Mouse (Mus musculus): ENCODE measurements around the gene Cog7. TPM values are rescaled to one million over a fixed set of nuclear protein-coding genes. Genes with fewer than 3 reads are reported as not detected.

Cog7 gene
- total RNA-seq (2021): 10 to 100 TPM; 24.5 to 26.2 TPM

DNA sequence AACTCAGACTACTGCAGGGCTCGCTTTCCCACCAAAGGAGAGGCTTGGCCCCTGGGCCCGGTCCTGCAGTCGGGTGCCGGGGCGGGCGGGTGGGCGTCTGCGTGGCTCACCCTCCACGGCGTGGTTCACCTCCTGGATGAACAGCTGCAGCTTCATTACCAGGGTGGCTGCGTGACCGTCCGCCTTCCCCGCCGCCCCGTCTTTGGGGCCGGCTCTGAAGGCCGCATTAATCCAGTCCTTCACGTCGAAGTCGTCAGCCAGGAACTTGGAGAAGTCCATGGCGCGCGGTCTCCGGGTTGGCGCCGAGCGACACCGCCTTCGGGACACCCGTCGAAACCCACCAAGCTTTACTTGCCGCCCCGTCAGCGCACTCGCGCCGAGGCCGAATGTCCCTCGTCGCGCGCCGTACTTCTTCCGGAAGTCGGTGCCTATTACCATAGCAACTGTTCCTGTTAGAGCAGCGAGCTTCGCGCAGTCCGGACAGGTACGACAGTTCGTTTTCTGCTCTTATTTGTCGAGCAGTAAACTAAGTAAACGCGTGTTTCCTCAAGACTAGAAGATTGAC is at the start of gene Cog7:
Cog7 (minus strand) TSS at position 405 of the 565 bp plus-strand sequence.
- DNase-seq: peak; percentile 92
- intact Hi-C loops (cut with DNase I): no loop called here

DNA sequence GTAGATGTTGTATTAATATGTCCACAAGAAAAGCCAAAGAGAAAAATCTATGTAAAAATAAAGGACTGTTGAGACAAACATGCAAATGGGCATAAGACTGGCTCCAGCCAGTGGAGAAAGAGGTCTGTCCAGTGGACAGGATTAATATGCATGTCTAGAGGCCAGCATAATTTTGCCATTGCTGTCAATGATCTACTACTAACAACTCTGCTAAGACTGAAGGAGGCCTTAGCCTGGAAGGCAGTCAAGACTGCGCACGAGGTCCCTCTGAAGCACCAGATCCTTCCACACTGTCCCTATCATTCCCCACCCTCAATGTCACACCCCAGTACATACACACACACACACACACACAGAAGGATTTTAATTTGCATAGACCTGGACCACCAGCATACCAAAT is 40.6 kb upstream of the Cog7 start:
- intact Hi-C loops (cut with DNase I): no loop called here
- DNase-seq: no peak

DNA sequence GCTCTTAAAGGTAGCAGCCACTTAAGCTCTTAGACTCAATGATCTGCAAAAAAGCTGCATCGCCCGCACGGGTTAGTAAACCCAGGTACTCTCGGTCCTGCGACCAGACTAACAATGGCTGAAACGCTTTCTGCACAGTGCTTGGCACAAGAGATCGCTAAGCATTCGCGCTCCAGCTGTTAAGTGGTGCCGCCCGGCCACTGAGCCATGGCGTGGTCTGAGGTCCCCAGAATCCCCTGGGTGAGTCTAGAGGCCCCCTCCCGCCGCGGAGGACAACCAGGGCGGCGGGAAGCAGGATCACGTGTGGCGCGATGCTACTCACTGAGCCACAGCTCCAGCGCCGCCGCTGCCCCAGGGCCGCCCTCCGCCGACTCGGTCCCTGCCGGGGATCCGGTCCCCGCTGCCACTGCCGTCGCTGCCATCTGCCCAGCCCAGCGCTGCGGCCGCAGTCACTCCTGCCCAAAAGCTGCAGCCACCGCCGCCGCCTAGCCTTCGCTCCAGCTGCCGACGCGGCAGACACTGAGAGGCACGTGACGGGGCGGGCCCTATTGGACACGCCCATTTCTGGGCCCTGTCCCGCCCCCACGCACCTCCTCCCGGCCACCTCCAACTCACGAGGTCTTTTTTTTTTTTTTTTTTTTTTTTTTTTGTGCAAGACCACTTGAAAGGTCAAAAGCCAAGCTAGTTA is 39.3 kb upstream of the Cog7 start, which contains the start of gene Gga2:
Gga2 (minus strand) TSS at position 556 of the 688 bp plus-strand sequence.
- peak; percentile 92 for DNase-seq
- intact Hi-C loops (cut with DNase I): no loop called here

DNA sequence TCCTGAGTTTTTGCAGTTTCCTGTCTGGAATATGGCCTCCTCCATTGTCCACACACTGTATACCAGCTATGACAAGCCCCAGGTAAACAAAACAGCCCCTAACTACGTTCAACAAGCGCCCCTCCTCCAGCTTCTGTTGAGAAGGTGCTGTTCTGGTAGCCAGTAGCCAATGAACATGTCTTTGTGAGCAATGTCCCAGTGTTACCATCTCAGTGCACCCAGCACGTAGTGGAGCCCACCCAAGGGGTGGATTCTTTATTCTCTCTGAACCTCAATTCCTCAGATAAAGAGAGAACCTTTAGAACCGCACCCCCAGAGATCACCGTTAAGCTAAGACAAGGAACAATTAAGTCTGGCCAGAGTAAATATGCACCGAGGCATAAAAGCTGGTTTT is 38.8 kb upstream of the Cog7 start:
- intact Hi-C loops (cut with DNase I): no loop called here
- peak; percentile 6 for DNase-seq

DNA sequence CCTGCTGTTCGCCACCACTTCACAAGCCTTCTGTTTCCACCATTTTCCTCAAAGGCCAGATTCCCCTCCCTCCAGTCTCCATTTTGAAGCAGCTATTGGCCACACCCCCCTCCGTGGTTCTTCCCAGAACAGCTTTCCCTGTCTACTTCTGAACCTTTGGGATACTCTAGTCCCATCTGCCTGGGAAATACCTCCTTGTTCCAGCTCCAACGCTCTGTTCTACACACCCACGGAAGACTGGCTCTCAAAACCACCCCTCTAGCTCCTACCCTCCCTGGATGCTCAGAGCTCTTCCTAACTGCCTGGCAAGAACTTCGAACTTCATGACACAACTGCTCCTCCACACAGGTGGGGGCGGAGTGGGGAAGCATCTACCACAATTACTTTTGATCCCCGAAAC is 37.5 kb upstream of the Cog7 start:
- intact Hi-C loops (cut with DNase I): no loop called here
- DNase-seq: no peak

DNA sequence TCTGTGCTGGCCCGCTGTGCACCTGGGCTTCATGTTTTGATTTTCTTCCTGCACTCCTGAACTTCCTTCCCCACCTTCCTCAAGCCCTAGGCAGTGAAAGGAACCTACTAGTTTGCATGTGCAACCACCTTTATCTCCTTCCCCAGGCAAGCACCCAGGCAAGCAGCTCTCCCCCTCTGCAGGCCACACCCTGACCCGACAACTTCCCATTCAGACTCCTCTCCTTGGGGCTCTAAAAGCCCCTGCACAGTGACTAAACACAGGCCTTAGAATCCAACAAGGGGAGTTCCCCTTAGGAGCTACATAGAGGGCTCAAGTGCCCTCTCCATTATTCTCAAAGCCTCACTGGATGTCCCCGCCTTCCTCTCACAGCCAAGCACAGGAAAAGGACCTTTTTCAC is 36.7 kb upstream of the Cog7 start:
- DNase-seq: no peak
- intact Hi-C loops (cut with DNase I): no loop called here

DNA sequence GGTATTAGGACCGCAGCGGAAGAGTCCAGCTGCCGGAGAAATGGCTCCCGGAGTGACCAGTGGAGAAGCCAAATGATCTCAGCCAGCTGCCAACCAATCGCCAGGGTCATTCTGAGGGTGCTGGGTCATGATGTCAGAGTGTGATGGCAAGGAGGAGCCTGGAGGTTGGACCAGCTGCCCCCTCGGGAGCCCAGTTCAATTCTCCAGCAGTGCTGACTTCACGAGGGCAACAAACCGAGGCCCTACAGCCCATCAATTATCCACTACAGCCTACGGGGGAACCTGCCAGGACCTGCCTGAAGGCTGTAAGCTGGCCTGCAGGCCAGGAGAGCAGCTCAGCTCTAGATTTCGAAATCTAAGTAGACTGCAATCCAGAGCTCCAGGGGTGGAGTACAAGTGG is 34.2 kb upstream of the Cog7 start:
- DNase-seq: no peak
- intact Hi-C loops (cut with DNase I): no loop called here

DNA sequence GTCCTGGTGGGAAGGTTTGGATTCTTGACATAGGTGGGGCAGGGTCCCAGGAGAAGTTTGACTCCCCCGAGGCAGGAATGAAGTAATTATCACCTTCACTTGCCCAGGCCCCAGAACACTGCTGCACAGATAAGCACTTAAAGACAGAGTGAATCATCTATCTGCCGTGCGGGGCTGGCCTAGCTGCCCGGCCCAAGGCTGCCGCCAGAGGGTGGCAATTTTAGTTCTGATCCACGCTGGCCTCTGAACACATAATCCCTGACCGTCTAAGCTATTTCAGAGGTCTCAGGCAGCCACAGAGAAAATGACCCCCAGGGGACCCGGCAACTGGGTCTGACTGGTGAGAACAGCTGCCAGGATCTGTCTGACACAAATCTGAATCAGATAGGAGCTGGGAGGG is 33.6 kb upstream of the Cog7 start:
- intact Hi-C loops (cut with DNase I): no loop called here
- DNase-seq: peak; percentile 10

DNA sequence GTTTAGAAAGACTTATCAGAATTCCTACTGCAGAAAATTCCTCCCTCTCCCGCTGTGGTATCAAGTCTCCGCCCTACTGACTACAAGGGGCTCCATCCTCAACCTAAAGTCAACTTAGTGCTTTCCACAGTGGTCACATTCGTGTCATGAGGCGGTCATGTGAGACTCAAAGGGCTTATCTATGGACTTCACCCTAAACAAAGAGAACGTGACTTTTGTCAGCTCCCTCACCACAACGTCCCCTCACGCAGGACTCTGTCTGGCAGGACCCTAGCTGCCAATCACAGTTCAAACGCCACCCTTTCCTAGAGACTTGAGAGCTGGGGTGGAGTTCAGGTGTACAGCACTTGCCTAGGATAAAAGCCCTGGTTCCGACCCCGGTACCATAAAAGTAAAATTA is 31.4 kb upstream of the Cog7 start:
- intact Hi-C loops (cut with DNase I): no loop called here
- DNase-seq: no peak

DNA sequence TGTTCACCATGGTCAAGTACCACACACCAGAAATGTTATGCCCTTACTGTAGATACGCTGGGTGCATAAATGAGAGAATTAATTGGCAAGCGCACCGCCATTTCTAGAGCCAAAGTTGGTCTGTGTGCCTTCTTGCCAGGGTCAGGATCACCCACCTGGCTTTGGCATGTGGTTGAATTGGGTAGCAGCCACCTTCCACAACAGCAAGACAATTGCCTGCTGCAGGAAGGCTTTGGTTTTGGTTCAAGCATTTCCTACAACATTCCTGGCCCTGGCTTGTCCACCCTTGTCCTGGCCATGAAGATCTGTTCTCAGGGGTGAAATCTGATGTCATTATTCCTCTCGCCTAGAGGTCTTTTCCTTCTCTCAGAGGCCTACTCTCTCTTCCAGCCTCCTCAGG is 30.9 kb upstream of the Cog7 start:
- no peak for DNase-seq
- intact Hi-C loops (cut with DNase I): no loop called here

DNA sequence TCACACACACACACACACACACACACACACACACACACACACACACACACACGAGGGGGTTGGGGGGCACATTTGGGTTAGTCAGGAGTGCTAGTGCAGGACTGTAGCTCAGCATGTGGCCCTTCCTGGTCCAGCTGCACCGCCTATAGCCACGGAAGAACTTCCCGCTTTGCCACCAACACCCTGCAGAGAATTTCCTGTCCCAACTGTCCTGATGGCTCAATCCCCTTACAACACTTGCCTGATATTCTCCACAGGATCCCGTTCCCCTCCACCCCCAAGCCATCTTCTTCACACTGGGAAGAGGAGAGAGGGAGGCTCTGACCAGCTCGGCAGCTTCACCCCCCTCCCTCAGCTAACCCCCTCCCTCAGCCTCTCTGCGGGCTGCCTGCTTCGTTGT is 18.9 kb upstream of the Cog7 start:
- intact Hi-C loops (cut with DNase I): loop anchor here (10.0 kb wide), 1 partner anchor 64 kb away; the partner anchor contains the start of genes Ears2 and Ubfd1
- DNase-seq: no peak

DNA sequence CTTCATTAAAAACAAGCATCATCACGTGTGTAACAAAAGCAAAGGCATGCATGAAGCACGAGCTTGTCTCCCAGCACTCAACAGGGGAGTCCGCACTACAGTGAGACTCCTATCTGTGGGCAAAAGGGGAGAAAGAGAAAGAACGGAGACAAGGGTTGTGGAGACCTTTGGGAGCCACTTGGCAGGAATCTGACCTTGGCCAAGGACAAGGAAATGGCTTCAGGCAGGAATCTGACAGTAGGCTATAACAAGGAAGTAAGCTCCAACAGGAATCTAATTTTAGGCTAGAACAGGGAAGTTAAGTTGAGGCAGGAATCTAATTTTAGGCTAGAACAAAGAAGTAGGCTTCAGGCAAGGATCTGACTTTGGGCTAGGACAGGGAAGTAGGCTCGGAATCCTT is 14.4 kb upstream of the Cog7 start:
- intact Hi-C loops (cut with DNase I): no loop called here
- no peak for DNase-seq

DNA sequence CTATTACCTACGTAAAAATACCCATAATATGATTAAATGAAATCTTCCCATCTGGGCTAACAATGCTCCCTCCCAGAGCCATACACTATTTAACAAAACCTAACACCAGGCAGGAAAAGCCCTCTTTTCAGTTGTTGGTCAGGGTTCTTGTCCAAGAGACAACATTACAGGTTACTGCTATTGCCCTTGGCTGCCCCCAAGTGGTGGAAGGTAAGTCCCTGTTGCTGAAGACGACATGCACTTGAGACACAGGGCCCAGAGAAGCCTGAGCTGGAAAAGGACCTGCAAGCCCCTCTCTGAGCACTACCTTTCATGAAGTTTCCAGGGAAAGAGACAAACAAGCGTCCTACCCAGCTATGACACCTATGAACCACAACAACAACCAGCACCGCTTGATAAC is 6.5 kb downstream of the Cog7 start:
- intact Hi-C loops (cut with DNase I): no loop called here
- peak; percentile 79 for DNase-seq

DNA sequence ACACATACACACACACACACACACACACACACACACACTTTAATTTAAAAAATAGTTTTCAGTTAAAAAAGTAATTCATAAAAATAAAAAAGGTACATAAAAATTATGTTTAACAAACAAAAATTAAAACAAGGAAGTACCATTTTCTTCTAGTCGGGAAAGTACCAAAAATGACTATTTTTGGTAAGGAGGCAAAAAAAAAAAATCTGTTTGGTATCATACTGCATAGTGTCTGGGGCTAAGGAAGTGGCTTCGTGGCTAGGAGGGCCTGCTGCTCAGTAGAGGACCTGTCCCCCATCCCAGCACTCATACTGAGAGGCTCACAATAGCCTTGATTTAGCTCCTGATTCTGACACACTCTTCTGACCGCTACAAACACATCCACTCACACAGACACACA is 9.8 kb downstream of the Cog7 start:
- intact Hi-C loops (cut with DNase I): no loop called here
- DNase-seq: no peak

DNA sequence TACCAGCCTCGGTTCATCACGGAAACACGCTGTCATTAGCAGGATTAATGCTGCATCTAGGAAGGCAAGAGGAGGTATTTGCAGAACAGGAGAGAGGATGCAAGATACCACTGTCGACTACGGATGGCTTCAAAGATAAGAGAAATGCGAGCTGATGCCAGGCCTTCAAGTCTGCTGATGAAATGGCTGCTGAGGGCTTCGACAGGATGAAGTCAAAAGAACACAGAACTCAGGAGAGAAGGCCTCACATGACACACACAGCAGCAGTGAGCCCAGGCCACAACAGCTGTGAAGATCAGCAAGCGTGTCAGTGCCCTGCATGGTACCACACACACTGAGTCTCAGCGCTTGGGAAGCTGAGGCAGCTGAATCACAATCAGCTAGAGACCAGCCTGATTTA is 11.3 kb downstream of the Cog7 start:
- DNase-seq: no peak
- intact Hi-C loops (cut with DNase I): no loop called here

DNA sequence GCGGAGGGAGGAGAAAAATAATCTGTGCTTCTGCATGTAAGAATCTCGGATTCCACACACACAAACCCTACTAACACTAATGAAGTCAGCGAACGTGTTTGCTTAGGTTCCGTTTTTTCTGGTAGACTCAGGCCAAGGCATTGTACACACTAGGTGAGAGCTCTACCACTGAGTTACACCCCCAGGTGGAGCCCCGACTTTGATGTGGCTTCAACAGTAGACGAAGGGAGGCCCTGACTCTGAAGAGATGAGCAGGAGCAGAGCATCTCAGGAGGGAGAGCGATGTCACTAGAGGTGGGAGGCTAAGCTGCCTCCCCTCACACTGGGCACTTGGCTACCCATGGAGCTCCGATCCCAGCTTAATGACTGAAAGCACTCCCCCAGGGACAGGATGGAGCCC is 12.7 kb downstream of the Cog7 start:
- intact Hi-C loops (cut with DNase I): no loop called here
- DNase-seq: no peak

DNA sequence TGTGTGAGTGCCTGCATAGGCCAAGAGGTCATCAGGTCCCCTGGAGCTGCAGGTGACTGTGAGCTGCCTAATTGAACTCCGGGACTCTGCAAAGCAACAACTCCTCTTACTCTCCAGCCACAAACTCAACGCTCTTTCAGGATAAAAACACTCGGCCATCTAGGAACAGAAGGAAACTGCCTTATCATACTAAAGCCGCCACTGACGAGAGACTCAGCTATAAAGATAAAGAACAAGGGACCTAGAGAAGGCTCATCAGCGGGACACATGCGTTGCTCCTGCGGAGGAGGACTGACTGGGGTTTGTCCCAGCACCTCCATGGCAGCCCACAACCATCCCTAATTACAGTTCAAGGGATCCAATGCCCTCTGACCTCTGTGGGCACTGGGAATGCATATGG is 13.3 kb downstream of the Cog7 start:
- DNase-seq: no peak
- intact Hi-C loops (cut with DNase I): no loop called here

DNA sequence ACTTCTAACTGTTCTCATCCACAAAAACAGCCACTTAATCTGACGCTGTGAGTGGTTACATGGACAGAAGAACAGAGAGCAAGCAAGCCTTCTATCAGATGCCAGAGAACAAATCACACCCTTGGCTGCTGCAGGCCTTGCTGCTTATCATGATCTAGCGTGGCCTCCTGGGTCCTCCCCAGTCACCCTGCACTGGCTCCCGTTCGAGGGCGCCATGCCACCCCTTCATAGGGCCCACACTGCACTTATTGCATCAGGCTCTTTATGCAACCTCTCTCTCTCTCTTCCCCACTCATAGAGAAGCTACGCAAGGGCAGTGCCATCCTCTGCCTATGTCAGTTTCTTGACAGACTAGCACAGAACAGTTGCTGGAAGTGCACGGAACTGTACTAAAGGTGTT is 15.3 kb downstream of the Cog7 start:
- intact Hi-C loops (cut with DNase I): no loop called here
- no peak for DNase-seq

DNA sequence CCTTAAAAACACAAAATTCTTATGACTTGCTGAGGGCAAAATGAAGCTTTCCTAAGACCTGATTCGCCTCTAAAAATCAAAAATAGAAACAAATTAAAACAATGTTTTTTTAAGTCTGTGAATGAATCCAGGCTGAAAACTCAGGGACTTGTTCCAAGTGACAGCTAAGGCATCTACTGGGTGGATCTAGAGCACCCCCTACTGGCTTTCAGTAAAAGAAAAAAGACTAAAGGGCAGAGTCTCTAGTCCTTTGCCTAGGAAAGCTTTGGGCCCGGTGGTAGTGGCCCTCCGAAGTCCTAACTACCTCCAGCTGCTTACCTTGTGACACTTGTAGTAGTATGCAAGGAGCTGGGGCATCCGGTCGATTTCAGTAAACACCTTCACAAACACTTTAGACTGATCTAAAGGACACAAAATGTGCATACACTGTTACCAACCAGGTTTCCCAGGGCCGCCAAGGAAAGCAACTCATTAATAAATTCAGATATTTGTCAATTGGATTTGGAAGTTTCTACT is 17.6 kb downstream of the Cog7 start:
- intact Hi-C loops (cut with DNase I): loop anchor here (2.0 kb wide), 1 partner anchor 229 kb away; the partner anchor contains the start of gene Scnn1g
- peak; percentile 54 for DNase-seq

DNA sequence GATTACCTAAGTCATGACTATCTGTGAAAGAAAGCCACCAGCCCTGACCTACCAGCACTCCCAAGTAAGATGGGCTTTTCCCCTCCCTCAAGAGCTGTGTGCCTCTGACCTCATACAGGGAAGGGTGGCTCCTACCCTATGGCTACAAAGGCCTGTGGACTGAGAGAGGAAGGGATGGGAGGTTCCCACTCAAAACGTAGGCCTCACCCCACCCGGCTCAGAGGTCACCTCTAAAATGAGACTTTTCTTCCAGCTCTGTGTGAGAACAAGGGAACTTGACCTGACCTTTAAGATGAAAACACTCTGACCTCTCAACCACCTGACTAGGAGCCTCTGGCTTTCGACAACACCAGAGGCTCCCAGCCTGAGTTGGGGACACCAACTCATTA is 18.9 kb downstream of the Cog7 start:
- no peak for DNase-seq
- intact Hi-C loops (cut with DNase I): no loop called here

DNA sequence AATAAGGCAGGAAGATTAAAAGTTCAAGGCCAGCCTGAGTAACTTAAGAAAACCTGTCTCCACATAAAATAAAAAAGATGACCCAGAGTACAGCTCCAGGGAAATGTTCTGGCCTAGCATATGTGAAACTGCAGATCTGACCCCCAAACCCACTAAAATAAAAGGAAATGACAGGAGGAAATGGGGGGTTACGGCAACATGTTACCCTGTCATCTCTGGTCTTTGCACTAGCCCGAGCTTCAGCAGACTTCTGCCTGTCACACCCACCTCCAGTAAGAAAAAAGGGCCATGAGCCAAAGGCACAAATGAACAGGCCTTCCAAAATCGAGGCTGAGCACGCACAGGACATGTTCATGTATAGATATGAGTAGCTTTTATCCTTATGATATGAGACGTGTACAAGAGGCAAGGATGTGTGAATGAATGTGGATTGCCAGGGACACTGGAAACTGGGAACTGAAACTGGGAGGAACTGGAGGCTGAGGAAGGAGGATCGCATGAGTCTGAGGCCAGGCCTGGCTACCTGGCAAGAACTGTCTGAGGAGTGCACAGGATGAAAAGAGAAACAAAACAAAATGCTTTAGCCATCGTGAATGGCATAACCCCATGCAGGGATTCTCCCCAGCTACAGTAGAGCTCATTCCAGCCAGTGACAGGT is 19.5 kb downstream of the Cog7 start:
- no peak for DNase-seq

DNA sequence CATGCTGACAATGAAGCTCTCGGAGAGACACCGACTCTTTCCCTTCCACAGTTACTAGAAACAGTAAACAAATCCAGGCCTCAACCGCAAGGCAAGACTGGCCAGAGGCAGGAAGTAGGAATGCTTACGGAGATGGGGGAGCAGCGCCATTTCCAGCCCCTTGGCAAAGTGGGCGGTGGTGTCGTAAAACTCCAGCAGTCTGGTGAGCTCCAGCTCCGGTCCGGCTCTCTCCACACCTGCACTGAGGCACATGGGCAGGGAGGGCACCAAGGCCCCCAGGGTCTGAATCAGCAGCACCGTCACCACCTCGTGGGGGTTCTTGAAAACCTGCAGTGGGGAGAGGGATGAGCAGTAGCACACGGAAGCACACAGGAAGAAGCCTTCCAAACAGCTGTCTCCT is 25.7 kb downstream of the Cog7 start:
- DNase-seq: no peak
- intact Hi-C loops (cut with DNase I): no loop called here

More for the DNA sequence above, 19.5 kb downstream of the Cog7 start:
- intact Hi-C loops (cut with DNase I): no loop called here

Measured in left cerebral cortex, postnatal 4 days (tissue).